Mouse (Mus musculus) ES-E14 (cell line): ENCODE results near the gene Gm9195.

ENCODE experiments used
- MAFK ChIP-seq: IDR thresholded peaks from 2 replicates; pipeline ENCODE4 v1.6.1; 2014; ENCODE audit warnings: mild to moderate bottlenecking, low read depth, low read length, inconsistent platforms; ENCODE audit not compliant: insufficient read depth
- ZC3H11A ChIP-seq: IDR thresholded peaks from 2 replicates; pipeline ENCODE4 v1.6.1; 2012; ENCODE audit warnings: low read depth, mild to moderate bottlenecking, inconsistent platforms, low read length, borderline replicate concordance
- ZNF384 ChIP-seq: IDR thresholded peaks from 2 replicates; pipeline ENCODE4 v1.6.1; 2012; ENCODE audit warnings: low read depth, low read length, inconsistent platforms

DNA sequence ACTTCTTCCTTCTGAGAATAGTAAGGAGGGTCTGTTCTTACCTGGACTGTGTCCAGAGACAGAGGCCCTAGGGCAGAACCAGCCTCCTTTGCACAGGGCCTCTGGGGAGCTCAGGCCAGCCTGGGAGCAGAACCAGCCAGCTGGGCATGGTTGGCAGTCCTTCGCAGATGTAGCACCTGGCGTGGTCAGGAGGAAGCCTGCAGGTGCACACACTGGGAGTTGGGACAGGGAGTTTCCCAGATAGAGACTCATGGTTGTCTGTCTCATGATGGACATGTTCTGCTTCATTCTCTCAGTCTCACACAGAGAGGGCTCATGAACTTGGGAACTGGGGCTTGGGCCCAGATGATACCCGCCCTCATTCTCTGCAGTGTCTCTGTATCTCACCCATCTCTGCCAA is 25.3 kb downstream of the Gm9195 start:
- TF ChIP-seq MAFK (no peak), ZC3H11A (no peak), ZNF384 (no peak)
